Mouse (Mus musculus): ENCODE measurements at regions not wholly inside any gene's neighbourhood (a gene's known extent, or its start where the extent isn't known, plus 50 kb on each side); places are given as distances from the start of the nearest gene placed in this dataset.

DNA sequence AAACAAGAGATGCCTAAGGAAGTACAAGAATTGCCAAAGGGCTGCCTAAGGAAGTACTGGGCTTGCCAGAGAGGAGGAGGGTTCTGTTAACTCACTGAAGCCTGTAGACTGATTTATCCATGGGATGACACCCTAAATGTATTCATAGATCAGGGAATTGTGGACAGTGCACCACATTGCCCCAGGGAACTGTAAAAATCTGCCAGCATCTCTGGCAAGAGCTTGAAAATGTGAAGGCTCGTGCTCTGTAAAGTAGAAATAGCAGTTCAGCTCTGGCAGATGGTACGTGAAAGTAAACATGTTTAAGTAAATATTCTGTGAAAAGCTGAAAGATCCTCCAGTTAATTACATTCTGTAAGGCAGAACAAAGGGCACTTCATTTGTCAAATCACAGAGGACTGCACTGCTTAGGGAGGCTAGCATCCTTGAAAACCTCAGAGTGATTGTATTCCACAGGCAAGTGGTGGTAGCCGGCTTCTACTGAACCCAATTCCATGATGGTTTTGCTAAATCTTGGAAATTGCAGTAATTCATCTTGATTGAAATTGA is 445.9 kb upstream of the Grin3a start:
- ATAC-seq (ENCODE audit: low FRiP score, low read depth) (no peak), DNase-seq (ENCODE audit: low spot score) (no peak)
- TF ChIP-seq POLR2A (IDR thresholded peaks at IDR 0.05; ENCODE audit: borderline replicate concordance, extremely low read depth, insufficient read depth, insufficient read length), result no peak
- H3K9me3 ChIP-seq (ENCODE audit: control insufficient read depth, low read length), result no peaks in the 10 kb centered on the region
- no peaks in the 10 kb centered on the region for H3K27me3 ChIP-seq (ENCODE audit: control insufficient read depth, insufficient read depth, low read length)
- no peak overlapping the region for H3K4me2 ChIP-seq (replicated peaks; ENCODE audit: low read depth, low read length, severe bottlenecking)
- H3K4me1 ChIP-seq (ENCODE audit: control insufficient read depth, insufficient read depth, low read length), result no peaks in the 10 kb centered on the region
- H3K36me3 ChIP-seq (ENCODE audit: control insufficient read depth, insufficient read depth, low read length), result no peaks in the 10 kb centered on the region
- no peak overlapping the region for H3K4me3 ChIP-seq (replicated peaks; ENCODE audit: low read length)
- H3K27ac ChIP-seq (replicated peaks; ENCODE audit: low read depth, low read length), result no peak overlapping the region
- H3K9ac ChIP-seq (ENCODE audit: low read depth, low read length, severe bottlenecking), result no peak overlapping the region
- WGBS, result 69% methylated on average over 3 of the region's 3 CpGs

DNA sequence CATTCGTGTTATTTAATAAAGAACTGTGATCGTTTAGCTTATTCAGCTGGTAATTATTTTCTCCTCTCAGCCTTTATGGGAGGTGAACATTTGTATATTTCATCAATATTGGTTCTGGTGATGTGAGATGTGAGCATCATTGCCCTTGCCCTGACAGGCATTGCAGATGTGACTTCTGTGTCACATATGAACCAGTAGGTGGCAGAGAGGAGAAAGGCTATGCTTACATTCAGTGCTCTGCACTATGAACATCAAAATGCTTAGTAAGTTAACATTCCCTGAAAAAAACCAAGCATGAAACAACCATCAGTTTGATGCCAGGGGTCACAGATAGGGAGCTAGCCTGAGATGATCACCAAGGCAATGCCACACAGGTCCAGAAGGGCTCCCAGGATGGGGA is 441.1 kb upstream of the Grin3a start:
- Histone ChIP-seq H3K4me3 (replicated peaks; ENCODE audit: low read length) (no peak overlapping the region), H3K36me3 (ENCODE audit: control insufficient read depth, insufficient read depth, low read length) (no peaks in the 10 kb centered on the region), H3K27me3 (ENCODE audit: control insufficient read depth, insufficient read depth, low read length) (no peaks in the 10 kb centered on the region), H3K27ac (replicated peaks; ENCODE audit: low read depth, low read length) (no peak overlapping the region), H3K4me2 (replicated peaks; ENCODE audit: low read depth, low read length, severe bottlenecking) (no peak overlapping the region), H3K9me3 (ENCODE audit: control insufficient read depth, low read length) (no peaks in the 10 kb centered on the region), H3K4me1 (ENCODE audit: control insufficient read depth, insufficient read depth, low read length) (no peaks in the 10 kb centered on the region), H3K9ac (ENCODE audit: low read depth, low read length, severe bottlenecking) (no peak overlapping the region)
- 72% methylated on average over 2 of the region's 2 CpGs for WGBS
- TF ChIP-seq POLR2A (IDR thresholded peaks at IDR 0.05; ENCODE audit: borderline replicate concordance, extremely low read depth, insufficient read depth, insufficient read length), result no peak
- ATAC-seq (ENCODE audit: low FRiP score, low read depth), result no peak
- no peak for DNase-seq (ENCODE audit: low spot score)

DNA sequence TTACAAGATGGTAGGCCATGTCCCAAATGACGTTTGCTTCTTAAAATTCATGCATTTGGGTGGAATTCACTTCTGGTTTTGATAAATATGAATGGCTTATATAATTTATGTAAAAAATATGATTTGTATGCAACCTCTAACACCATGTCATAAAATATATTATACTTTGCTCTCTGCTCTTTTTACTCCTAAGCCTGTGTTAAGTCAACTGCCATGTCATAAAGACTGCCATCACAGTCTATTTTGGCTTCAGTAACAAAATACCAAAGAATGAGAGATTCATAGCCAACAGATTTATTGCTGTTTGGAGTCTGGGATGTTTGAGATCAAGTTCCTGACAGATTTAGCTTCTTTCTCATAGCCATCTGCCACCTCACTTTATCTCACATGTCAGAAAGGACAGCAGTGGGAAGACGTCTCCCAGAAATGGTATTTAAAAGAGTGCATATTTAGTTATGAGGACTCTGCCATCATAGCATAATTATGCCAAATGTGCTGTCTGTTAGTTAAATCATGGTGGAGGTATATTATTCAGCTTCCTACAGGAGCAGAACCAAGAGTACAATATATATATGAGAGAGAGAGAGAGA is 413.6 kb upstream of the Grin3a start:
- H3K27me3 ChIP-seq (ENCODE audit: control insufficient read depth, insufficient read depth, low read length), result no peaks in the 10 kb centered on the region
- H3K4me1 ChIP-seq (ENCODE audit: control insufficient read depth, insufficient read depth, low read length), result no peaks in the 10 kb centered on the region
- no peak overlapping the region for H3K4me2 ChIP-seq (replicated peaks; ENCODE audit: low read depth, low read length, severe bottlenecking)
- H3K27ac ChIP-seq (replicated peaks; ENCODE audit: low read depth, low read length), result no peak overlapping the region
- no peak overlapping the region for H3K9ac ChIP-seq (ENCODE audit: low read depth, low read length, severe bottlenecking)
- H3K36me3 ChIP-seq (ENCODE audit: control insufficient read depth, insufficient read depth, low read length), result no peaks in the 10 kb centered on the region
- ATAC-seq (ENCODE audit: low FRiP score, low read depth) (no peak), DNase-seq (ENCODE audit: low spot score) (no peak)
- no peaks in the 10 kb centered on the region for H3K9me3 ChIP-seq (ENCODE audit: control insufficient read depth, low read length)
- TF ChIP-seq POLR2A (IDR thresholded peaks at IDR 0.05; ENCODE audit: borderline replicate concordance, extremely low read depth, insufficient read depth, insufficient read length), result no peak
- H3K4me3 ChIP-seq (replicated peaks; ENCODE audit: low read length), result no peak overlapping the region
- 51% methylated on average over 2 of the region's 2 CpGs for WGBS

DNA sequence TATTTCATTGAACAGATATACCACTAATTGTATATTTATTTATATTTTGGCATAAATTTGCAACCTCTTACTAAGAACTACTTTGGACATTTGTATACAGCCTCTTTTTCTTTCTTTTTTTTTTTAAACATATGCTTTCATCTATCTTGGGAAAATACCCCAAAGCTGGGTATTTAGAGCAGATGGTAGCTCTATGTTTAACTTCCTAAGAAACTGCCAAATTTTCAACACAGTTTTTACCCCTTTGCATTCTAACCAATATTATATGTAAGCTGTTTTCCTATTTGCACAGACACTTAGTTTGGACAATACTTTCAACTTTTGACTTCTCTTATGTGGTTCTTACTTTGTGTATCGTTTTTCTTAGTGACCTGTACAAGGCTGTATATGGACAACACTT is 396.5 kb upstream of the Grin3a start:
- Histone ChIP-seq H3K27me3 (ENCODE audit: control insufficient read depth, insufficient read depth, low read length) (no peaks in the 10 kb centered on the region), H3K4me1 (ENCODE audit: control insufficient read depth, insufficient read depth, low read length) (no peaks in the 10 kb centered on the region), H3K9ac (ENCODE audit: low read depth, low read length, severe bottlenecking) (no peak overlapping the region), H3K4me2 (replicated peaks; ENCODE audit: low read depth, low read length, severe bottlenecking) (no peak overlapping the region), H3K36me3 (ENCODE audit: control insufficient read depth, insufficient read depth, low read length) (no peaks in the 10 kb centered on the region), H3K27ac (replicated peaks; ENCODE audit: low read depth, low read length) (no peak overlapping the region), H3K4me3 (replicated peaks; ENCODE audit: low read length) (no peak overlapping the region), H3K9me3 (ENCODE audit: control insufficient read depth, low read length) (no peaks in the 10 kb centered on the region)
- no peak for DNase-seq (ENCODE audit: low spot score)
- WGBS, result 54% methylated on average over 1 of the region's 1 CpGs
- no peak for TF ChIP-seq POLR2A (IDR thresholded peaks at IDR 0.05; ENCODE audit: borderline replicate concordance, extremely low read depth, insufficient read depth, insufficient read length)
- no peak for ATAC-seq (ENCODE audit: low FRiP score, low read depth)

DNA sequence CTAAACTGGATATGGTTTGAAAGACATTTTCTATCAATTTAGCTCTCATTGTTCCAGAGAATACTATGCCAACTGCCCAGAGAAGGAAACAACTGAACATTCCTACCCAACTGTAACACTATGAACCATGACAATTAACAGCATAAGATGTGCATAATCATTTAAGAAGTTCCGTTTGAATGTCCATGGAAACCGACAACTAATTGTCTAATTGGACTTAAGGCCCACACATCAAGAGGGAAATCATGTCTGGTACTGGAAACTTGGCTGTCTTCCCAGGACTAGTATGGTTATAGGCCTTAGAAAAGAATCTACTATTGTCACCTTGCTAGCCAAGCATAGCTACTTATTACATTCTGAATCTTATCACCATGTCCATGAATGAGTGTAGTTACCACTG is 395.4 kb upstream of the Grin3a start:
- DNase-seq (ENCODE audit: low spot score) (no peak), ATAC-seq (ENCODE audit: low FRiP score, low read depth) (no peak)
- H3K4me2 ChIP-seq (replicated peaks; ENCODE audit: low read depth, low read length, severe bottlenecking), result no peak overlapping the region
- H3K4me3 ChIP-seq (replicated peaks; ENCODE audit: low read length), result no peak overlapping the region
- WGBS, result 75% methylated on average over 2 of the region's 2 CpGs
- no peak overlapping the region for H3K27ac ChIP-seq (replicated peaks; ENCODE audit: low read depth, low read length)
- no peak overlapping the region for H3K9ac ChIP-seq (ENCODE audit: low read depth, low read length, severe bottlenecking)
- no peaks in the 10 kb centered on the region for H3K36me3 ChIP-seq (ENCODE audit: control insufficient read depth, insufficient read depth, low read length)
- no peaks in the 10 kb centered on the region for H3K9me3 ChIP-seq (ENCODE audit: control insufficient read depth, low read length)
- H3K27me3 ChIP-seq (ENCODE audit: control insufficient read depth, insufficient read depth, low read length), result no peaks in the 10 kb centered on the region
- no peak for TF ChIP-seq POLR2A (IDR thresholded peaks at IDR 0.05; ENCODE audit: borderline replicate concordance, extremely low read depth, insufficient read depth, insufficient read length)
- no peaks in the 10 kb centered on the region for H3K4me1 ChIP-seq (ENCODE audit: control insufficient read depth, insufficient read depth, low read length)
